Mouse (Mus musculus) urinary bladder, adult 18-20 months (tissue): ENCODE measurements at regions not wholly inside any gene's neighbourhood (a gene's known extent, or its start where the extent isn't known, plus 50 kb on each side); places are given as distances from the start of the nearest gene placed in this dataset.
A peak's percentile ranks its signal among the peaks of the same experiment; 100 is the strongest.
"Not testable (repeated sequence)": the region's sequence is repeated elsewhere in the genome, so short reads cannot be mapped to it uniquely, and the experiment has no call there.

Source experiments
- DNase-seq, 2 experiments: peaks; one replicate each; pipeline ENCODE4 v3.0.0; 2022; ENCODE audit warnings: low spot score in 2 of 2, mixed read lengths in 2 of 2

- DNase-seq = no peak
Measured at GRCm38 (mm10) chr13:5527400-5527799, 333.9 kb upstream of the Klf6 start.

- DNase-seq = no peak
Measured at GRCm38 (mm10) chr13:5540321-5540720, 321.0 kb upstream of the Klf6 start.

GRCm38 (mm10) chr13:5545521-5545920 lies 315.8 kb upstream of the Klf6 start:
- no peak for DNase-seq

GRCm38 (mm10) chr13:5546011-5546410 lies 315.3 kb upstream of the Klf6 start:
- no peak for DNase-seq

GRCm38 (mm10) chr13:5546937-5547336 lies 314.3 kb upstream of the Klf6 start:
- DNase-seq = peak in 1 of 2 experiments; percentile 4

GRCm38 (mm10) chr13:5548768-5549167 lies 312.5 kb upstream of the Klf6 start:
- DNase-seq = no peak

GRCm38 (mm10) chr13:5549175-5549574 lies 312.1 kb upstream of the Klf6 start:
- DNase-seq = no peak

GRCm38 (mm10) chr13:5549747-5550146 lies 311.5 kb upstream of the Klf6 start:
- no peak for DNase-seq

GRCm38 (mm10) chr13:5550354-5550753 lies 310.9 kb upstream of the Klf6 start:
- no peak for DNase-seq

- no peak for DNase-seq
Measured at GRCm38 (mm10) chr13:5551131-5551530, 310.2 kb upstream of the Klf6 start.

- DNase-seq = no peak
Measured at GRCm38 (mm10) chr13:5553461-5553860, 307.8 kb upstream of the Klf6 start.

- no peak for DNase-seq
Measured at GRCm38 (mm10) chr13:5558095-5558494, 303.2 kb upstream of the Klf6 start.

- DNase-seq = no peak
Measured at GRCm38 (mm10) chr13:5566479-5566878, 294.8 kb upstream of the Klf6 start.

- DNase-seq = no peak
Measured at GRCm38 (mm10) chr13:5566896-5567295, 294.4 kb upstream of the Klf6 start.

- DNase-seq = no peak
Measured at GRCm38 (mm10) chr13:5569579-5569978, 291.7 kb upstream of the Klf6 start.

- DNase-seq = no peak
Measured at GRCm38 (mm10) chr13:5570386-5570785, 290.9 kb upstream of the Klf6 start.

GRCm38 (mm10) chr13:5576568-5576967 lies 284.7 kb upstream of the Klf6 start:
- DNase-seq = no peak

- not testable (repeated sequence) for DNase-seq
Measured at GRCm38 (mm10) chr13:5583681-5584080, 277.6 kb upstream of the Klf6 start.

- no peak for DNase-seq
Measured at GRCm38 (mm10) chr13:5587196-5587595, 274.1 kb upstream of the Klf6 start.

- no peak for DNase-seq
Measured at GRCm38 (mm10) chr13:5591286-5591685, 270.0 kb upstream of the Klf6 start.

GRCm38 (mm10) chr13:5591837-5592555 lies 269.3 kb upstream of the Klf6 start:
- no peak for DNase-seq

- no peak for DNase-seq
Measured at GRCm38 (mm10) chr13:5592556-5593061, 268.7 kb upstream of the Klf6 start.

GRCm38 (mm10) chr13:5601648-5602047 lies 259.6 kb upstream of the Klf6 start:
- no peak for DNase-seq
